9 mouse cellular contexts compared by ENCODE assay signal in the genomic region with DNA sequence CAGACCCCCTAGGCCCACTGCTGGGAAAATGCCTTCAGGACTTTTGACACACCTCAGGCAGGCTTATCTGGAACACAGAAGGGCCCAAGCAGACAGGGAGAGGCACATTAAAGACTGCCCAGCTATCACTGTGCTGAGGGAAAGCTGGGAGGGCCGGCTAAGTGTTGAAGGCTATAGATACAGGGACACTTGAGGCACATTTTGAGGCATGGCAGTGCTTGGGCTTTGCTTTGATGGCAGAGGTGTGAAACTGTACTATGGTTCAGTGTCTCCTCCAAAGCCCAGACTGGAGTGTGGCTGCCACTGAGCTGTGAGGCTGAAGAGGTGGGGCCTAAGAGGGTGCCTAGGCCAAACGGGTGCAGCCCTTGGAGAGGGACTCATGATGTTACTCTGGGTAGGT. TPM values are rescaled to one million over a fixed set of nuclear protein-coding genes. Genes with fewer than 3 reads are reported as not detected.
DNase-seq lines count a peak whose midpoint lies in the region; ATAC-seq and TF ChIP-seq lines count a peak whose summit lies in the region.
"Had no signal": no experiment of that assay in that cellular context is flagged by ENCODE, and none has a peak within 500 bp of the region (broad histone marks: within the 10 kb centered on the region; RNA-seq: fewer than 3 reads in every experiment).

No protein-coding gene starts in this region.

- no peak for ATAC-seq in forebrain, embryonic 12.5 days (ENCODE audit: low FRiP score)
- peak; percentile 72 for ATAC-seq in lung, embryonic 14.5 days (ENCODE audit: insufficient read depth)
- ATAC-seq in erythroblast, adult 5-6 weeks (replicated peaks; ENCODE audit: low FRiP score, poor library complexity, severe bottlenecking): peak; percentile 66
- peak; percentile 37 for ATAC-seq in megakaryocyte progenitor cell, adult 5-6 weeks (replicated peaks; ENCODE audit: poor library complexity)
- ATAC-seq: forebrain, embryonic 14.5 days had no signal

- DNase-seq in forebrain, embryonic 10.5 days (ENCODE audit: extremely low spot score, low spot score): no peak
- no peak for DNase-seq in lung, embryonic 14.5 days
- no peak for DNase-seq in lung, postnatal 14 days
- no peak for DNase-seq in cerebellum, adult 2 months
- DNase-seq in cerebellum, postnatal 36 days: no peak

- peaks cover 52% of the 10 kb centered on the region for H3K4me1 ChIP-seq in forebrain, embryonic 10.5 days
- peaks cover 38% of the 10 kb centered on the region for H3K4me1 ChIP-seq in forebrain, embryonic 12.5 days
- H3K4me1 ChIP-seq in lung, embryonic 14.5 days (ENCODE audit: insufficient read depth): peaks cover 12% of the 10 kb centered on the region
- no peaks in the 10 kb centered on the region; the same call in 1 of the 2 replicates for H3K4me1 ChIP-seq in cerebellum, adult 2 months (ENCODE audit: control insufficient read depth, insufficient read depth, low read length)

- no peak for TF ChIP-seq CTCF in lung, embryonic 14.5 days (IDR thresholded peaks at IDR 0.05; ENCODE audit: low read depth)
- no peak for TF ChIP-seq CTCF in cerebellum, adult 2 months (IDR thresholded peaks at IDR 0.05; ENCODE audit: borderline replicate concordance, insufficient read depth, low read depth, low read length)

- WGBS in forebrain, embryonic 10.5 days: 70% methylated on average over 2 of the region's 2 CpGs
- 74% methylated on average over 2 of the region's 2 CpGs for WGBS in forebrain, embryonic 12.5 days
- 39% methylated on average over 2 of the region's 2 CpGs for WGBS in lung, embryonic 14.5 days
- WGBS in cerebellum, adult 2 months: 83% methylated on average over 2 of the region's 2 CpGs

- no peaks in the 10 kb centered on the region for H3K27me3 ChIP-seq in forebrain, embryonic 10.5 days (ENCODE audit: poor library complexity, severe bottlenecking)
- H3K27me3 ChIP-seq in forebrain, embryonic 12.5 days: no peaks in the 10 kb centered on the region
- no peaks in the 10 kb centered on the region for H3K27me3 ChIP-seq in lung, embryonic 14.5 days (ENCODE audit: insufficient read depth, low read length)
- no peaks in the 10 kb centered on the region for H3K27me3 ChIP-seq in cerebellum, adult 2 months (ENCODE audit: control insufficient read depth, insufficient read depth, low read length)

- no peak for TF ChIP-seq POLR2A in cerebellum, adult 2 months (IDR thresholded peaks at IDR 0.05; ENCODE audit: borderline replicate concordance, insufficient read depth, low read length)

- H3K27ac ChIP-seq in forebrain, embryonic 10.5 days: peak overlapping the region; percentile 51; the same call in 1 of the 2 replicates
- no peak overlapping the region for H3K27ac ChIP-seq in forebrain, embryonic 12.5 days
- peak overlapping the region; percentile 60 for H3K27ac ChIP-seq in lung, embryonic 14.5 days (ENCODE audit: low read depth)
- H3K27ac ChIP-seq in cerebellum, adult 2 months (ENCODE audit: insufficient read depth, low read length): no peak overlapping the region

- H3K4me3 ChIP-seq in forebrain, embryonic 10.5 days: no peak overlapping the region
- H3K4me3 ChIP-seq in forebrain, embryonic 12.5 days (replicated peaks): no peak overlapping the region
- no peak overlapping the region for H3K4me3 ChIP-seq in lung, embryonic 14.5 days (ENCODE audit: low read depth, low read length)
- no peak overlapping the region for H3K4me3 ChIP-seq in cerebellum, adult 2 months (replicated peaks; ENCODE audit: insufficient read depth, low read depth, low read length)

- no peak overlapping the region for H3K9ac ChIP-seq in forebrain, embryonic 12.5 days
- no peak overlapping the region for H3K9ac ChIP-seq in lung, embryonic 14.5 days

- H3K36me3 ChIP-seq in forebrain, embryonic 10.5 days (replicated peaks): peaks cover 9% of the 10 kb centered on the region
- peaks cover 10% of the 10 kb centered on the region; the same call in 1 of the 2 replicates for H3K36me3 ChIP-seq in forebrain, embryonic 12.5 days (replicated peaks)
- 0 out of 2 replicates have a peak, but pooled peaks cover 1% of the 10 kb centered on the region for H3K36me3 ChIP-seq in lung, embryonic 14.5 days (ENCODE audit: insufficient read depth)

- H3K9me3 ChIP-seq in forebrain, embryonic 10.5 days: no peaks in the 10 kb centered on the region
- H3K9me3 ChIP-seq in forebrain, embryonic 12.5 days: no peaks in the 10 kb centered on the region
- H3K9me3 ChIP-seq in lung, embryonic 14.5 days (ENCODE audit: low read depth, low read length): no peaks in the 10 kb centered on the region

- no peak overlapping the region for H3K4me2 ChIP-seq in forebrain, embryonic 12.5 days
- H3K4me2 ChIP-seq in lung, embryonic 14.5 days: no peak overlapping the region

RNA-seq across cellular contexts. Expression of a gene that starts 44.1 kb away (rescaled TPM):
- 15.7 and 15.8 TPM in 2 replicates for polyA plus RNA-seq in forebrain, embryonic 10.5 days (2016; fragmentation: Nextera tagmentation; extraction: Ambion mirVana)
- 51.5 and 64.7 TPM in 2 replicates for polyA plus RNA-seq in forebrain, embryonic 12.5 days (2016; fragmentation: Nextera tagmentation; extraction: Ambion mirVana)
- 20.7 and 24.8 TPM in 2 replicates for polyA plus RNA-seq in lung, embryonic 14.5 days (2014; fragmentation: Nextera tagmentation; extraction: Ambion mirVana)
- 20.3 and 23.8 TPM in 2 replicates for total RNA-seq in erythroblast, adult 5-6 weeks (2015; ENCODE audit: low replicate concordance)
- total RNA-seq in erythroblast, adult 5-6 weeks (2017; ENCODE audit: low replicate concordance): 17.1 and 17.3 TPM in 2 replicates
- 30.0 and 37.1 TPM in 2 replicates for total RNA-seq in megakaryocyte progenitor cell, adult 5-6 weeks (2015)
- total RNA-seq in megakaryocyte progenitor cell, adult 5-6 weeks (2017): 12.9 and 14.8 TPM in 2 replicates
- polyA plus RNA-seq in cerebellum, adult 2 months (2012; rRNA removed): 68.4 and 70.8 TPM in 2 replicates

Comparison
In these comparisons a context has a peak if more than half of its experiments do, and no peak if none do; other contexts are left out.
1. H3K27ac ChIP-seq: peak in forebrain, embryonic 10.5 days (single experiment) and lung, embryonic 14.5 days (single experiment); none in forebrain, embryonic 12.5 days (single experiment) and cerebellum, adult 2 months (single experiment).